Mouse (Mus musculus): Measurements from ENCODE around the gene Chd2. TPM values are rescaled to one million over a fixed set of nuclear protein-coding genes. Genes with fewer than 3 reads are reported as not detected.

The Chd2 gene
- polyA plus RNA-seq, 1 experiment from 2014 or later: 47.8 TPM

DNA sequence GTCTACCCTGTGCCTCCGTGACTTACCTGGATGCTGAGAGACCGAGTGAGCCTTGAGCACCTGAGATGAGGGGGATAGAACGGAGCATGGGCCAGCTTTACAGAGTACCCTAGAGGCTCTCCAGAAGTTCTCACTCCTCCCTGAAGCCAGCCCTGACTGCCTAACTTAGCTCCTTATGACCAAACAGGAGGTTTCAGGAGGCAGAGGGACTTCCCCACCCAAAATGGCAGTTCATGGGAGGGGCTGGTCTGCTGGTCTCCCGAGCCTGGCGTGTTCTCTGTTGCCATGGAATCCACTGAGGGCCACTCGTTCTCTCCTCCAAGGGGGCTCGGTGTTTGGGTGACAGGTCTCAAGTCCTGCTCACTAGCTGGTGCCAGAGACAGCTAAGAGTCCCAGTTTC, 130.1 kb downstream of the Chd2 start:
- no peak for DNase-seq (ENCODE audit: low spot score)
- Histone ChIP-seq H3K4me2 (ENCODE audit: low read depth, low read length) (no peak overlapping the region), H3K9me3 (replicated peaks; ENCODE audit: control insufficient read depth, low read length) (no peaks in the 10 kb centered on the region), H3K27ac (replicated peaks; ENCODE audit: low read depth, low read length) (no peak overlapping the region), H3K36me3 (replicated peaks; ENCODE audit: control insufficient read depth, insufficient read depth, low read depth, low read length) (peaks cover 20% of the 10 kb centered on the region), H3K4me1 (ENCODE audit: control insufficient read depth, insufficient read depth, low read length) (no peaks in the 10 kb centered on the region), H3K27me3 (ENCODE audit: control insufficient read depth, insufficient read depth, low read length) (no peaks in the 10 kb centered on the region), H3K9ac (replicated peaks; ENCODE audit: low read length) (no peak overlapping the region), H3K4me3 (ENCODE audit: low read depth, low read length) (no peak overlapping the region)
- WGBS: 84% methylated on average over 7 of the region's 7 CpGs
- ATAC-seq (replicated peaks; ENCODE audit: insufficient number of reproducible peaks, low FRiP score, low TSS enrichment, low read depth): no peak

DNA sequence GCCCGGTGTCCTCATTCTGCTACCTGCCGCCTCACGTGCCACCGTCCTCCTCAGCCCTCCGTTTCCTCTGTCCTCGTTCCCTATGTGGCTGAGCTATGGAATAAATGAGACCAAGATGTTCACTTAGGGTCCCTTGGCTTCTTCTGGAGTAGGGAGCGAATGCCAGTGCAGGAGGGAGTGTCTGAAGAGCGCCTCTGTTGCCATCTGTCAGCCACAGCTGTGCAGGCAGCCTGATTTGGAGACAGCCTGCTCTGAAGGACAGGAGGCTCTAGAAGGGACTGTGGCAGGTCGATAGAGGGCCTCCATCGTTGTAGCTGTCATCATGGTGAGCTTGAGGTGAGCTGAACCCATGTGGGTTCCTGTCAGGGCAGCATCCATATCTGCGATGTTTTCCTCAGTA, 136.1 kb downstream of the Chd2 start:
- Histone ChIP-seq H3K9ac (replicated peaks; ENCODE audit: low read length) (no peak overlapping the region), H3K27ac (replicated peaks; ENCODE audit: low read depth, low read length) (no peak overlapping the region), H3K4me1 (ENCODE audit: control insufficient read depth, insufficient read depth, low read length) (peaks cover 2% of the 10 kb centered on the region; the same call in 1 of the 2 replicates), H3K27me3 (ENCODE audit: control insufficient read depth, insufficient read depth, low read length) (no peaks in the 10 kb centered on the region), H3K9me3 (replicated peaks; ENCODE audit: control insufficient read depth, low read length) (no peaks in the 10 kb centered on the region), H3K4me3 (ENCODE audit: low read depth, low read length) (no peak overlapping the region), H3K36me3 (replicated peaks; ENCODE audit: control insufficient read depth, insufficient read depth, low read depth, low read length) (peaks cover 11% of the 10 kb centered on the region), H3K4me2 (ENCODE audit: low read depth, low read length) (no peak overlapping the region)
- no peak for ATAC-seq (replicated peaks; ENCODE audit: insufficient number of reproducible peaks, low FRiP score, low TSS enrichment, low read depth)
- no peak for DNase-seq (ENCODE audit: low spot score)
- WGBS: 94% methylated on average over 11 of the region's 11 CpGs

- no peak for ATAC-seq (replicated peaks; ENCODE audit: insufficient number of reproducible peaks, low FRiP score, low TSS enrichment, low read depth)
Observed at GRCm38 (mm10) chr7:73403538-73403937, 138.1 kb downstream of the Chd2 start.

DNA sequence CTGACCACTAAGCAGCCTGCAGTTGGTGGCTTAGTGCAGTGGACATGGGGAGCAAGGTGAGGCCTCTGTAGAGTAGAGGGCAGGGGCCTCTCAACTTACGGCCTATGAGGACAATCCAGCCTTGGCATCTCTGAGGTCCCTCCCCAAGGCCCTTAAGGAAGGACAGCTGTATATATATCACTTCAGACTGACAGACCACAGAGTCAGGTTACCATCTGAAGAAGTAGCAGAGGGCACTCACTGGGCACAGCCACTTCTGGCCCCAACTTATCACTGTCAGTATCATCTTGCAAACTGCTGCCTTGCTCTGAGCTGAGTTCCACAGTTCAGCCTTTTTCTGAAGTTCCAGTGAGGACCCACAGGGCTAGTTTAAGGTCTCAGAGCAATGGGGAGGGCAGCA, 139.0 kb downstream of the Chd2 start:
- Histone ChIP-seq H3K9ac (replicated peaks; ENCODE audit: low read length) (no peak overlapping the region), H3K4me2 (ENCODE audit: low read depth, low read length) (no peak overlapping the region), H3K9me3 (replicated peaks; ENCODE audit: control insufficient read depth, low read length) (no peaks in the 10 kb centered on the region), H3K27ac (replicated peaks; ENCODE audit: low read depth, low read length) (no peak overlapping the region), H3K27me3 (ENCODE audit: control insufficient read depth, insufficient read depth, low read length) (no peaks in the 10 kb centered on the region), H3K36me3 (replicated peaks; ENCODE audit: control insufficient read depth, insufficient read depth, low read depth, low read length) (peaks cover 5% of the 10 kb centered on the region), H3K4me1 (ENCODE audit: control insufficient read depth, insufficient read depth, low read length) (peaks cover 13% of the 10 kb centered on the region), H3K4me3 (ENCODE audit: low read depth, low read length) (no peak overlapping the region)
- DNase-seq (ENCODE audit: low spot score) (no peak), ATAC-seq (replicated peaks; ENCODE audit: insufficient number of reproducible peaks, low FRiP score, low TSS enrichment, low read depth) (no peak)
- 60% methylated on average over 1 of the region's 1 CpGs for WGBS

More at GRCm38 (mm10) chr7:73403538-73403937, 138.1 kb downstream of the Chd2 start:
- Histone ChIP-seq H3K4me1 (ENCODE audit: control insufficient read depth, insufficient read depth, low read length) (peaks cover 7% of the 10 kb centered on the region; the same call in 1 of the 2 replicates), H3K27ac (replicated peaks; ENCODE audit: low read depth, low read length) (no peak overlapping the region), H3K4me3 (ENCODE audit: low read depth, low read length) (no peak overlapping the region), H3K27me3 (ENCODE audit: control insufficient read depth, insufficient read depth, low read length) (no peaks in the 10 kb centered on the region), H3K4me2 (ENCODE audit: low read depth, low read length) (no peak overlapping the region), H3K9me3 (replicated peaks; ENCODE audit: control insufficient read depth, low read length) (no peaks in the 10 kb centered on the region), H3K9ac (replicated peaks; ENCODE audit: low read length) (no peak overlapping the region), H3K36me3 (replicated peaks; ENCODE audit: control insufficient read depth, insufficient read depth, low read depth, low read length) (peaks cover 5% of the 10 kb centered on the region)
- no peak for DNase-seq (ENCODE audit: low spot score)
- 29% methylated on average over 3 of the region's 3 CpGs for WGBS

GRCm38 (mm10) chr7:73402106-73402505, 139.5 kb downstream of the Chd2 start:
- H3K4me3 ChIP-seq (ENCODE audit: low read depth, low read length): no peak overlapping the region
- DNase-seq (ENCODE audit: low spot score) (no peak), ATAC-seq (replicated peaks; ENCODE audit: insufficient number of reproducible peaks, low FRiP score, low TSS enrichment, low read depth) (no peak)
- no peak overlapping the region for H3K27ac ChIP-seq (replicated peaks; ENCODE audit: low read depth, low read length)
- no peaks in the 10 kb centered on the region for H3K9me3 ChIP-seq (replicated peaks; ENCODE audit: control insufficient read depth, low read length)
- WGBS: 62% methylated on average over 2 of the region's 2 CpGs
- H3K4me2 ChIP-seq (ENCODE audit: low read depth, low read length): no peak overlapping the region
- H3K9ac ChIP-seq (replicated peaks; ENCODE audit: low read length): no peak overlapping the region
- H3K4me1 ChIP-seq (ENCODE audit: control insufficient read depth, insufficient read depth, low read length): peaks cover 13% of the 10 kb centered on the region
- H3K27me3 ChIP-seq (ENCODE audit: control insufficient read depth, insufficient read depth, low read length): no peaks in the 10 kb centered on the region
- H3K36me3 ChIP-seq (replicated peaks; ENCODE audit: control insufficient read depth, insufficient read depth, low read depth, low read length): peaks cover 5% of the 10 kb centered on the region

- 20% methylated on average over 20 of the region's 20 CpGs for WGBS
Observed at GRCm38 (mm10) chr7:73400051-73400916, 141.3 kb downstream of the Chd2 start.

GRCm38 (mm10) chr7:73399501-73400044, 142.1 kb downstream of the Chd2 start:
- H3K36me3 ChIP-seq (replicated peaks; ENCODE audit: control insufficient read depth, insufficient read depth, low read depth, low read length): no peaks in the 10 kb centered on the region

More at GRCm38 (mm10) chr7:73400051-73400916, 141.3 kb downstream of the Chd2 start:
- peak; percentile 79 for ATAC-seq (replicated peaks; ENCODE audit: insufficient number of reproducible peaks, low FRiP score, low TSS enrichment, low read depth)
- Histone ChIP-seq H3K36me3 (replicated peaks; ENCODE audit: control insufficient read depth, insufficient read depth, low read depth, low read length) (no peaks in the 10 kb centered on the region), H3K4me1 (ENCODE audit: control insufficient read depth, insufficient read depth, low read length) (peaks cover 13% of the 10 kb centered on the region), H3K9me3 (replicated peaks; ENCODE audit: control insufficient read depth, low read length) (no peaks in the 10 kb centered on the region), H3K27me3 (ENCODE audit: control insufficient read depth, insufficient read depth, low read length) (no peaks in the 10 kb centered on the region), H3K4me3 (ENCODE audit: low read depth, low read length) (no peak overlapping the region; the same call in 1 of the 2 replicates), H3K4me2 (ENCODE audit: low read depth, low read length) (no peak overlapping the region; the same call in 1 of the 2 replicates), H3K9ac (replicated peaks; ENCODE audit: low read length) (no peak overlapping the region), H3K27ac (replicated peaks; ENCODE audit: low read depth, low read length) (no peak overlapping the region)
- DNase-seq (ENCODE audit: low spot score): peak; percentile 75

More at GRCm38 (mm10) chr7:73399501-73400044, 142.1 kb downstream of the Chd2 start:
- peaks cover 13% of the 10 kb centered on the region for H3K4me1 ChIP-seq (ENCODE audit: control insufficient read depth, insufficient read depth, low read length)
- H3K27ac ChIP-seq (replicated peaks; ENCODE audit: low read depth, low read length): no peak overlapping the region
- peak; percentile 90 for DNase-seq (ENCODE audit: low spot score)
- no peak overlapping the region for H3K9ac ChIP-seq (replicated peaks; ENCODE audit: low read length)
- H3K4me3 ChIP-seq (ENCODE audit: low read depth, low read length): peak overlapping the region; percentile 1; the same call in 1 of the 2 replicates
- H3K9me3 ChIP-seq (replicated peaks; ENCODE audit: control insufficient read depth, low read length): no peaks in the 10 kb centered on the region
- H3K27me3 ChIP-seq (ENCODE audit: control insufficient read depth, insufficient read depth, low read length): no peaks in the 10 kb centered on the region
- peak overlapping the region; percentile 14 for H3K4me2 ChIP-seq (ENCODE audit: low read depth, low read length)
- ATAC-seq (replicated peaks; ENCODE audit: insufficient number of reproducible peaks, low FRiP score, low TSS enrichment, low read depth): peak; percentile 61
- WGBS: 3% methylated on average over 19 of the region's 19 CpGs
